Mouse (Mus musculus) hindbrain, embryonic 12.5 days (tissue): ENCODE data around the gene Slc44a5. TPM values are rescaled to one million over a fixed set of nuclear protein-coding genes. Genes with fewer than 3 reads are reported as not detected.
"Not testable (repeated sequence)": the region's sequence is repeated elsewhere in the genome, so short reads cannot be mapped to it uniquely, and the experiment has no call there.

ENCODE experiments used
- ATAC-seq: fragments of 200-750 bp; cut with Nextera tagmentation; 2 replicates; pipeline ENCODE4 v1.8.0; 2017; ENCODE audit warnings: moderate TSS enrichment; ENCODE audit not compliant: low FRiP score
- H3K27ac ChIP-seq: fragments of 300-500 bp; sonication (generic); 2 replicates; pipeline ENCODE4 v1.5.1; 2016; ENCODE audit warnings: mild to moderate bottlenecking
- H3K27me3 ChIP-seq: fragments of 300-500 bp; sonication (generic); 2 replicates; pipeline ENCODE4 v1.6.1; 2016; ENCODE audit warnings: mild to moderate bottlenecking
- H3K36me3 ChIP-seq: fragments of 300-500 bp; sonication (generic); 2 replicates; pipeline ENCODE4 v1.6.1; 2016; ENCODE audit warnings: mild to moderate bottlenecking
- H3K4me1 ChIP-seq: fragments of 300-500 bp; sonication (generic); 2 replicates; pipeline ENCODE4 v1.6.1; 2016
- H3K4me2 ChIP-seq: fragments of 300-500 bp; sonication (generic); replicated peaks from 2 replicates; pipeline ENCODE4 v1.6.1; 2016; ENCODE audit warnings: mild to moderate bottlenecking
- H3K4me3 ChIP-seq: fragments of 300-500 bp; sonication (generic); 2 replicates; pipeline ENCODE4 v1.5.1; 2016; ENCODE audit warnings: mild to moderate bottlenecking
- H3K9ac ChIP-seq: fragments of 300-500 bp; sonication (generic); 2 replicates; pipeline ENCODE4 v1.6.1; 2016; ENCODE audit warnings: mild to moderate bottlenecking, moderate library complexity
- H3K9me3 ChIP-seq: fragments of 300-500 bp; sonication (generic); replicated peaks from 2 replicates; pipeline ENCODE4 v1.6.1; 2016; ENCODE audit warnings: mild to moderate bottlenecking
- WGBS: fragments of 180-500 bp; shearing (Covaris S2); methylation state at CpG from one replicate; pipeline ENCODE4 v1.1.7; 2016; 5-methylcytosine and 5-hydroxymethylcytosine counted together
- polyA plus RNA-seq: library from polyadenylated mRNA; unstranded; fragments of >200 nt; fragmentation: Nextera tagmentation; extraction: Ambion mirVana; gene quantifications from 2 replicates; pipeline ENCODE4 v1.2.1, GENCODE M21; 2016

Slc44a5 gene
- polyA plus RNA-seq, 1 experiment from 2014 or later: 5.7 TPM

DNA sequence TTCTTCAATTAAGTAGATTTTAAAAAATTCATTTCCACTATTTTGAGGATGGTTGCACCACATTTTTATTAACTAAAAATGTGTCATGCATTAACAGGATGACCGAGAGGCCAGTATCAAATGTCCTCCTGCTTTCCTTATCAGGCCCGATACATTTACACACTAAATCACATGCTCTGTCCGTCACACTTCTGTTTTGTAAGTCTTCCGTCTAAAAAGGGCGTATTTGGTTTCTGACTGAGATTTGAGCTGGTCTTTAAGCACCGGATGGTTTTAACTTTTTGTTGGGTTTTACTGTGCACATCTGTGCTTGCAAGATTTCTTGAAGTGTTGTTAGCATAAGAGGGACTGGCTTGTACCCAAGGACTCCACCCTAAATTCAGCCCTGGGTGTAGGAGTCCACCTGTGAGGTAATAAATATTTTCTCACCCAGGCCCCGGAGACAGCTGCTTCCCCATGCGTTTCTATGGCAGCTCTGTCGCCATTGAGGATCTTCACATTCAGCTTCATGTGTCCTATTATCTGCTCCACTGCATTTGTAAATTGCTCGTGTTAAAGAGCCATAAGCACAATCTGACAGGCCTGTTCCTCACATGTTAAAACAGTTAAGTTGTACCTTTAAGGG is 237.3 kb downstream of the Slc44a5 start:
- 52% methylated on average over 10 of the region's 10 CpGs for WGBS
- no peak for ATAC-seq
- 0 out of 2 replicates have a peak overlapping the region, but pooled peaks have one; percentile 30 for H3K27ac ChIP-seq

DNA sequence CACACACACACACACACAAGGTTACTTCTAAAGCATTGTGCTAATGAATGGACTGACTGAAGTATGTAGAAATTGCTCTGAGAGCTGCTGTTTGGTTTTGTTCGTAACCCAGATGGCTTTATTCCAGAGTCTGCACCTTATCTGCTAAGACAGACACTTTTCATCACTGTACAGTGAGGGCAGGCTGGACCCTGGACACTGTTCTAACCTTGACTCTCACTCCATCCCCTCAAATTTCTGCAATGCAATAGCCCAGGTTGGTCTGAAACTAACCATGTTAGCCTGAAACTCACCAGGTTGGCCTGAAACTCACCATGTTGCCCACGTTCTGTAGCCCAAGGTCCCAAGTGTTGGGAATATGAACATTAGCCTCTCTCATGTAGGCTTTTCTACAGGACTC is 239.3 kb downstream of the Slc44a5 start:
- peaks cover 21% of the 10 kb centered on the region for H3K4me1 ChIP-seq
- H3K4me2 ChIP-seq: no peak overlapping the region
- no peak overlapping the region for H3K27ac ChIP-seq
- ATAC-seq: no peak
- no peaks in the 10 kb centered on the region for H3K27me3 ChIP-seq
- H3K36me3 ChIP-seq: no peaks in the 10 kb centered on the region
- WGBS: 86% methylated on average over 2 of the region's 2 CpGs
- no peak overlapping the region for H3K9ac ChIP-seq
- H3K9me3 ChIP-seq: no peaks in the 10 kb centered on the region
- no peak overlapping the region for H3K4me3 ChIP-seq

More for the DNA sequence above, 237.3 kb downstream of the Slc44a5 start:
- Histone ChIP-seq H3K4me2 (no peak overlapping the region), H3K4me1 (peaks cover 21% of the 10 kb centered on the region), H3K27me3 (no peaks in the 10 kb centered on the region), H3K36me3 (no peaks in the 10 kb centered on the region), H3K9me3 (no peaks in the 10 kb centered on the region), H3K9ac (no peak overlapping the region), H3K4me3 (no peak overlapping the region)

DNA sequence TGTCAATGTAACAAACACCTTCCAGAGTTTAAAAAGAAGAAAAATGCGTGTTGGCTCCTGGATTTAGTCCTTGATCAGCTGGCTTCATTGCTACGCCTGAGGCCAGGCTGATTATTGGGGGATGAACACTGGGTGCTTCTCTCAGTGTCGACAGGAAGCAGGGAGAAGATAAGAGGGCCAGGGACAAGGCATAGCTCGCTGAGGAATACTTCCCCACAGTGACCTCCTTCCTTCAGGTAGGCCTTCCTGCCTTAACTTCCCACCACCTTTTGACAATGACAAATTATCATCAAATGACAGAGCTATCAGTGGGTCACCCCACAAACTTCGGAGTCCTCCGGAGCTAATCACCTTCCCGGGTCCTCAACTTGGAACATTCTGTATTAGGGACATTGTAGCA is 242.1 kb downstream of the Slc44a5 start:
- H3K27me3 ChIP-seq: no peaks in the 10 kb centered on the region
- H3K4me2 ChIP-seq: no peak overlapping the region
- H3K36me3 ChIP-seq: no peaks in the 10 kb centered on the region
- H3K9me3 ChIP-seq: no peaks in the 10 kb centered on the region
- H3K4me1 ChIP-seq: peaks cover 7% of the 10 kb centered on the region
- no peak for ATAC-seq
- H3K27ac ChIP-seq: no peak overlapping the region
- WGBS: 76% methylated on average over 7 of the region's 7 CpGs
- H3K9ac ChIP-seq: no peak overlapping the region
- no peak overlapping the region for H3K4me3 ChIP-seq

DNA sequence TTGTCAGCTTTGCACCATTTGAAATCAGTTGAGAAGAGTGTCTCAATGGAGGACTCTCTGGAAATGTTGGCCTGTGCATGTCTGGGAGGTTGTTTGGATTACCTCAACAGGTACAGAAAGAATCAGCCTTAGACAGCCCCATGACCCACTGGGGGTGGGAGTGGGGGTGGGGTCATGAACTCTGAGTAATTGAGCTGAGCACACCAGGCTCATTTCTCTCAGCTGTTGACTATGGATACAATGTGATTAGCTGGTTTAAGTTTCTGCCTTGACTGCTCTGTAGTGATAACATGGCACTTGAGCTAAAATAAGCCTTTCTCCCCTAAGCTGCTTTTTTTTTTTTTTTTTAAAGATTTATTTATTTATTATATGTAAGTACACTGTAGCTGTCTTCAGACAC is 242.5 kb downstream of the Slc44a5 start:
- H3K4me3 ChIP-seq: no peak overlapping the region
- H3K36me3 ChIP-seq: no peaks in the 10 kb centered on the region
- H3K9ac ChIP-seq: no peak overlapping the region
- H3K9me3 ChIP-seq: no peaks in the 10 kb centered on the region
- no peak overlapping the region for H3K27ac ChIP-seq
- H3K4me1 ChIP-seq: peaks cover 2% of the 10 kb centered on the region; the same call in 1 of the 2 replicates
- H3K4me2 ChIP-seq: no peak overlapping the region
- no peaks in the 10 kb centered on the region for H3K27me3 ChIP-seq
- ATAC-seq: no peak

DNA sequence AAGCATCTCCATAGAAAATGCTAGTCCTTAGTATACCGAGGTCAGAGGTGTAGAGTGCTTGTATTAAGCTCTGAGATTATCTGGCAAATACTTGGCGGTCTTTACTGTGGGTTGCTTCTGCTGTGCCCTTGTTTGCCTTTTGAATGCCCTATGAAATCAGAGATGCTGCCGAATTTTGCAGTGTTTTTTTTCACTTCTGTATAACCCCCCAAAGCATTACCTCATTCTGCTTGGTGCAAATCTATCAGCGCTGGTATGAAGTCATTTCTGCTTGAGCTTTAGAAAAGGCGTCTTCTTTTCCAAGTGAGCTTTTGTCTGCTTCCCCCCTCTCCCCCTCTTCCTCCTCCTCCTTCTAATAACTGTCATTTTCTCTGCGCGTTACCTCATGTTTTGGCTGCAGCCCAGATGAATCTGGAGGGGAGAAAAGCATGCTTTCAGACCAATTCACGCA is 248.9 kb downstream of the Slc44a5 start:
- Histone ChIP-seq H3K27me3 (no peaks in the 10 kb centered on the region), H3K9ac (no peak overlapping the region), H3K9me3 (no peaks in the 10 kb centered on the region), H3K27ac (peak overlapping the region; percentile 30; the same call in 1 of the 2 replicates), H3K36me3 (no peaks in the 10 kb centered on the region), H3K4me3 (no peak overlapping the region), H3K4me2 (peak overlapping the region; percentile 9; the same call in 1 of the 2 replicates), H3K4me1 (peaks cover 12% of the 10 kb centered on the region)
- 43% methylated on average over 8 of the region's 8 CpGs for WGBS
- 0 out of 2 replicates have a peak, but pooled peaks have one; percentile 14 for ATAC-seq

DNA sequence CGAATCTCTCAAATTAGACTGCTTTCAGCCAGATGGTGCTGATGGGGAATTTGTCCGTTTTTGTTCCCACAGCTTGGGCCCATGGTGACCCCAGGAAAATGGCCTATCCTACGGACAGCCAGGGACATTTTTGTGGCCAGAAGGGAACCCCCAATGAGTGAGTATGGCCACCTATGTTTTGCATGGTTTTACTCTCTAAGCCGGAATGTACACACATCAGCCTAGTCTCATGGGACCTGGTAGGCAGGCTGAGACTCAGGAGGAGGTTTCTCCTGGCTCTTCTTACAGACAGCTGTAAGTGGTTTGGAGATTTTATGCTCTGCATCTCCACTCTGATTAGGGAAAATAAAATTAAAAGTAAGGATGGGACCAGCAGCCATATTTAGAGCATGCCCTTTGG is 249.5 kb downstream of the Slc44a5 start:
- H3K4me1 ChIP-seq: peaks cover 12% of the 10 kb centered on the region
- no peaks in the 10 kb centered on the region for H3K27me3 ChIP-seq
- H3K4me3 ChIP-seq: no peak overlapping the region
- H3K9ac ChIP-seq: no peak overlapping the region
- no peaks in the 10 kb centered on the region for H3K9me3 ChIP-seq
- ATAC-seq: no peak
- H3K4me2 ChIP-seq: peak overlapping the region; percentile 9; the same call in 1 of the 2 replicates
- 50% methylated on average over 4 of the region's 4 CpGs for WGBS
- H3K27ac ChIP-seq: no peak overlapping the region; the same call in 1 of the 2 replicates
- H3K36me3 ChIP-seq: no peaks in the 10 kb centered on the region

DNA sequence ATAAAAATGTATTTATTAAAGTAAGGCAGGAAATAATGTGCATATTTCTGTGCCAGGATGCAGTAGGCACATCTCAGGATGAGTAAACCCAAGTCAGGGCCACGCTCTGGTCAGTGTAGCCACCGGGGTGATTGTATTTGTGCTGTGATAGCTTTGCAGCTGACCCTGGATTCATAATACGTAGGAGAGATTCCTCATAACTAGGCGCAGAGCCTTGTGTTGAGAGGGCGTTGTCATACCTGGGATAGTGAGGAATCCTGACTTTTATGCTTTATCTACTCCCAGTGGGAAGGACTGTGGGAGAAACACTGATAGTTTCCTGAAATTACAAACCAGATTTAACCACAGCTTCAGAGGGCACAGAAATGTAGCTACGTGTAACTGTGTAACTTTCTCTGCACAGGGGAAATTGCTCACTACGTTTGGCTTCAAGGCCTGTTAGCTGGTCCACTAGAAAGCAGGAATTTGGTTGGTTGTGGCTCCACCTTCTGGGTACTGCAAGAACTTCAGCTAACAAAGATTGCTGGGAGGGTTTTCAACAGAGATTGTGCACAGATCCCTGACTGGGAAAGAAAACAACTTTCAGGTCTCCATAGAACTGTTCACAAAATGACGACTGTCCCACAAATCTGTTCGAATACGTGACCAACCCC is 253.0 kb downstream of the Slc44a5 start:
- H3K9me3 ChIP-seq: no peaks in the 10 kb centered on the region
- no peak overlapping the region for H3K27ac ChIP-seq
- 56% methylated on average over 10 of the region's 10 CpGs for WGBS
- no peak overlapping the region for H3K4me3 ChIP-seq
- peak; percentile 67; the same call in 1 of the 2 replicates for ATAC-seq
- H3K4me2 ChIP-seq: no peak overlapping the region
- H3K27me3 ChIP-seq: no peaks in the 10 kb centered on the region
- peaks cover 12% of the 10 kb centered on the region for H3K4me1 ChIP-seq
- no peak overlapping the region for H3K9ac ChIP-seq
- H3K36me3 ChIP-seq: no peaks in the 10 kb centered on the region

DNA sequence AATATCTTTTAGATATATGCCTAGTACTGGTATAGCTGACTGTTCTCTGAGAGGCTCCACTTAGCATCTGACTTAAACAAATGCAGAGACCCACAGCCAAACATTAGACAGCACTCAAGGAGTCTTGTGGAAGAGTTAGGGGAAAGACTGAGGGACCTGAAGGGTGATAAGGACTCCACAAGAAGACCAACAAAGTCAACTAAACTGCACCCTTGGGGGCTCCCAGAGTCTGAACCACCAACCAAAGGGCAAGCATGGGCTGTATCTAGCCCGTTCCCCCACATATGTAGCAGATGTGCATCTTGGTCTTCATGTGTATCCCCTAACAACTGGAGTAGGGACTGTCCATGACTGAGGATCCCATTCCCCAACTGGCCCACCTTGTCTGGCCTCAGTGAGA is 271.7 kb downstream of the Slc44a5 start:
- WGBS: 77% methylated on average over 1 of the region's 1 CpGs
- no peak for ATAC-seq

DNA sequence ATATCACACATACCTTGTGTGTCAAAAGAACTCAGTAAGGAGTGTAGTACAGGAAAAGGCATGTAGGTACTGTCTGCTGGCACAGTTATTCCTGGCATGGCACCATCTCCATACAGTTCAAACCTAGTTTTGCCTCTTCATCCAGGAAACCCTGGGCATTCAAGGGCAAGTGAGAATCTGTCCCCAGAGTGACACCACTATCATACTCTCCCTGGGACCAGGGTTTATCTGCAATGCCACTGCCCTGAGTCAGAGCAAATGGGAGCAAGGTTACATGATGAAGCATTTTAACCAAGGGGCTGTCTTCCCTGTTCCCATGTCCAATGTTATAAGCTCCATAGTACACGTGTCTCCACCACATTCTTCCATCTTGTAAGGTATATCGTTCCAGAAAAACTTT is 278.2 kb downstream of the Slc44a5 start:
- Histone ChIP-seq H3K9me3 (0 out of 2 replicates have a peak, but pooled peaks cover 4% of the 10 kb centered on the region), H3K27me3 (no peaks in the 10 kb centered on the region), H3K4me2 (no peak overlapping the region), H3K9ac (no peak overlapping the region), H3K27ac (no peak overlapping the region), H3K36me3 (peaks cover 3% of the 10 kb centered on the region; the same call in 1 of the 2 replicates), H3K4me3 (no peak overlapping the region), H3K4me1 (no peaks in the 10 kb centered on the region)
- ATAC-seq: no peak
- 92% methylated on average over 2 of the region's 2 CpGs for WGBS

More for the DNA sequence above, 271.7 kb downstream of the Slc44a5 start:
- peaks cover 3% of the 10 kb centered on the region; the same call in 1 of the 2 replicates for H3K36me3 ChIP-seq
- H3K4me1 ChIP-seq: no peaks in the 10 kb centered on the region
- H3K27ac ChIP-seq: no peak overlapping the region
- no peak overlapping the region for H3K4me2 ChIP-seq
- H3K27me3 ChIP-seq: no peaks in the 10 kb centered on the region
- H3K4me3 ChIP-seq: no peak overlapping the region
- H3K9ac ChIP-seq: no peak overlapping the region
- H3K9me3 ChIP-seq: 0 out of 2 replicates have a peak, but pooled peaks cover 4% of the 10 kb centered on the region

DNA sequence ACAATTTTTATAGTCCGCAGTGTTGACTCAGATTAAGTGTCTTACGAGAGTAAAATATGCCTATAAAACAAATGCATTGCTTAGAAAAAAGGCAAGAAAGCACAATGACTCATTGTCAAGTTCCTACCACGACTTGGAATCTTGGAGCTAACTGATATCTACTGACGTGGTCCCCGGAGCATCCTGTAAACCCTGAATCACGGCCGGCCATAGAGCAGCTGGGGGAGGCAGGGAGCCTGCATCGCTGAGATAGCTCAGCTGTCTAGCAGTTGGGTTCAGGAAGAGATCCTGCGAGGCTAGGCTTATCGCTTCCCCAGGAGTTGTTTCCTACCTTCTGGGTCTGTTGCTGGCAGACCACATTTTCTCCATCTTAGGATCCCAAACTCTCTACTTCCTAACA is 279.0 kb downstream of the Slc44a5 start:
- no peak overlapping the region for H3K4me3 ChIP-seq
- H3K9ac ChIP-seq: no peak overlapping the region
- H3K9me3 ChIP-seq: no peaks in the 10 kb centered on the region
- peaks cover under 1% of the 10 kb centered on the region; the same call in 1 of the 2 replicates for H3K36me3 ChIP-seq
- no peaks in the 10 kb centered on the region for H3K4me1 ChIP-seq
- no peak for ATAC-seq
- no peaks in the 10 kb centered on the region for H3K27me3 ChIP-seq
- 82% methylated on average over 10 of the region's 10 CpGs for WGBS
- no peak overlapping the region for H3K27ac ChIP-seq
- no peak overlapping the region for H3K4me2 ChIP-seq

DNA sequence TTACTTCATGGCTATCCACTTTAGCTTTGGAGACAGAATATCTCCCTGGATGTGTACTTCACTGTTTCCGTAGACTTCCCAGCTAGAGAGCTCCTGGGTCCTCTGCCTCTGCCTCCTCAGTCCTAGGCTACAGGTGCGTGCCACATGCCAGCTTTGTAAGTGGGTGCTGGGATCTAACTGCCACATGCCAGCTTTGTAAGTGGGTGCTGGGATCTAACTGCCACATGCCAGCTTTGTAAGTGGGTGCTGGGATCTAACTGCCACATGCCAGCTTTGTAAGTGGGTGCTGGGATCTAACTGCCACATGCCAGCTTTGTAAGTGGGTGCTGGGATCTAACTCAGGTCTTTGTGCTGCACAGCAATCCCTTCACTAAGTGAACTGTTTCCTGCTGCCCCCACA is 281.0 kb downstream of the Slc44a5 start:
- 80% methylated on average over 2 of the region's 2 CpGs for WGBS
- not testable (repeated sequence) for H3K9me3 ChIP-seq, H3K9ac ChIP-seq, H3K27ac ChIP-seq, H3K4me3 ChIP-seq, H3K36me3 ChIP-seq, H3K4me1 ChIP-seq, ATAC-seq, H3K4me2 ChIP-seq, H3K27me3 ChIP-seq

DNA sequence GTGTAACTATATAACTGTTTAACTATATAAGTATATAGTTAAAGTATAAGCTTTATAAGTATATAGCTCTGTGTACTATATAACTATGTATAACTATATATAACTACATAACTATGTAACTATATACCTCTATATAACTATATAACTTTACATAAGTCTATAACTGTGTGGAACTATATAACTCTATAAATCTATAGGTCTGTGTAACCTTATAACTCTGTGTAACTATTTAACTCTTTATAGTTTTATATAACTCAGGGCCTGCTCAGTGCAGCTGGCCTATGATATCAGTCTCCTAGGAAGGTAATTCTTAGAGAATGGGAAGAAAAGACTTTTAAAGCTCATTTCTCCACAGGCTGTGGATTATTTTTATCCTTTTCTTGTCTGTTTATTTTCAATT is 284.1 kb downstream of the Slc44a5 start:
- H3K27ac ChIP-seq: no peak overlapping the region
- H3K4me2 ChIP-seq: no peak overlapping the region
- no peak overlapping the region for H3K4me3 ChIP-seq
- no peak for ATAC-seq
- no peaks in the 10 kb centered on the region for H3K27me3 ChIP-seq
- H3K4me1 ChIP-seq: no peaks in the 10 kb centered on the region
- H3K36me3 ChIP-seq: no peaks in the 10 kb centered on the region
- H3K9ac ChIP-seq: no peak overlapping the region
- no peaks in the 10 kb centered on the region for H3K9me3 ChIP-seq

DNA sequence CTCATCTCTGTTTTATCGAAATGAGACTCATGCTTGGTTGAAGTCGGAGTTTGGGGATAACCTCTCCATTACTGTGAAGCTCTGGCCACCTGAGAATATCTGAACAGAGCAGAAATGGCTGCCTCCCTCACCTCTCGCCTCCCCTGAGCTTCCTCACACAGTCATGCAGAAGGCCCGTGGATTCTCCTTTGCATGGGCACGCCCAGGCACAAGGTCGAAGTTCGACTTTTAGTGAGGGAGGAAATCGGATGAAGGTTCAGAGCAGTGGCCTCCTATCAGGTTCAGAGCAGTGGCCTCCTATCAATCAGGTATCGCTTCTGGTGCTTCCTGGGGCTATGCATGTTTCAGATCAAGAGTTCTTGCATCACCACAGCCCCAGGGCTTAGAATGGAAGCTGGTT is 295.1 kb downstream of the Slc44a5 start:
- 78% methylated on average over 9 of the region's 9 CpGs for WGBS
- no peak for ATAC-seq
- no peaks in the 10 kb centered on the region for H3K9me3 ChIP-seq

More for the DNA sequence above, 295.1 kb downstream of the Slc44a5 start:
- Histone ChIP-seq H3K27ac (no peak overlapping the region), H3K4me2 (no peak overlapping the region), H3K4me3 (no peak overlapping the region), H3K9ac (no peak overlapping the region), H3K27me3 (no peaks in the 10 kb centered on the region), H3K36me3 (no peaks in the 10 kb centered on the region), H3K4me1 (peaks cover 2% of the 10 kb centered on the region; the same call in 1 of the 2 replicates)
